Mouse (Mus musculus): ENCODE results near the gene Vps51.

Gene Vps51

DNA sequence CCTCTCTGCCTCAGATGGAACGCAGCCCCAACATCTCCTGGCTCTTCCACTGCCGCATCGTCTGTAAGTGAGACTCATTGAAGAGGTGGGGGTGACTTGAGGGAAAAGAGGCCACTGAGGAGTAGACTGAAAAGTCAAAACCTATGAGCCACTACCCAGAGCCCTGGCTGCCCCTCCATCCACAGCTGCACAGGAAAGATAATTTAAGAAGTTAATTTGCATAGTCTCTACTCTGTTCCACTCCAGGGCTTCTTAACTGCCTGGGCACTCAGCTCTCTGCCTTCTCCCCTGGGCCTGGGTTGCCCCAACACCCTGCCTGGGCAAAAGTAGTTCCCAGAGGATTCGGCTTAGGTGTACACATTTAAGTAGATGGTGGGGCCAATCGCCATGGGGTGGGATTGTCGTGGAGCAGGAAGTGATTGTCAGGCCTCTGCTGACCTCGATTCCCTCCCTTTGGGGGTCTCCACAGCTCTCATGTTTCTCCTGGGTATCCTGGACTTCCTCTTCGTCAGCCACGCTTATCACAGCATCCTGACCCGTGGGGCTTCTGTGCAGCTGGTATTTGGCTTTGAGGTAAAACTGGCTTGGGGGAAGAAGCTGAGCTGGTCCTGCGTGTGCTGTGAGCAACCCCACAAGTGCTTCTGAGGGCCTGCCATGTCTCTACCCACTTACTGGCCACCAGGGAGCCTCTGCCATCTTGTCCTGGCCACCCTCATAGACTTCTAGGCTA, 28.2 kb downstream of the Vps51 start:
- CTCF ChIA-PET, result interaction anchor here (0.5 kb wide), 1 partner anchor 192 kb away, joined by 3 read pairs; the partner anchor contains the start of gene Atg2a

DNA sequence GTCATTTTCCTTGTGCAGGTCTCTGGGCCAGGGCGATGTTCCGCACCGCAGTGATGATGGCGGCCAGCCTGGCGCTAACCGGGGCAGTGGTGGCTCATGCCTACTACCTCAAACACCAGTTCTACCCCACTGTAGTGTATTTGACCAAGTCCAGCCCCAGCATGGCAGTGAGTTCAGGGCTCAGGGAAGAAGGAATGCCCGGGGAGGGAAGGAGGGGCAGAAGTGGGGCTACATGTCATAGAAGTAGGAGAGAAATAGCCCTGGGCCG, 29.2 kb downstream of the Vps51 start:
- CTCF ChIA-PET, result interaction anchor here (0.7 kb wide), 1 partner anchor 34 kb away, joined by 4 read pairs; no protein-coding TSS in a partner anchor

DNA sequence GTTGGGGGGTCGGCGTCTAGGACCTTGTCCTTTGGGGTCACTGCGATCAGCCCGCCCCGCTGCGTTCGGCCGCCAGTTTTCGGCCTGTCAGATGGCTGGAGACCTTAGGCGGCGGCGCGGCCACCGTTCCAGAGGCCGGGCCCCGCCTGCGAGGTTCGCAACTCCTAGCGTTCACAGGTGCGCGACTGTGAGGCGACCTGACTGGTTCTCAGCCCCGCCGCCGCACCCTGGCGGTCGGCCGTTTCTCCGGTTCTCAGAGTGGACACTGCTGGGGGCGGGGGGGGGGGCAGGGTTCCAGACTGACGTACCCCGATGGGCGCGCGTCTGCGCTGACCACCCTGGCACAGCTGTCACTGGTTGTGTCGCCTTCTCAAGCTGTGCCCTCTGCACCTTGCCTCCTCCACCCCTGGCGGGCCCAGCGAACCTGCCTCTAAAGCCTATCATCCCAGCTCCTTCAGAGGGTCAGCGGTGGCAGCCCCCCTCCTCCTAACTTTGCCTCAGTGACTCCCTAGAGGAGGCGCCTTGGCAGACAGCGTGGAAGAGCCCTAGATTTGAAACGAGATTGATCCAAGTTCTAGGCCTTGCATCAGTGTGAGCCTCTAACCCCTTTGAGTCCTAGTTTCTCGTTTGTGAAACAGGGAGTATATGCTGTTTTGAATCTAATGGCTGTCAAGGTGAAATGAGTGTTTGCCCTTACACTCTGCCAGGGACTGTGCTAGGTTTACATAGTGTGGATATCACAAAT, 29.7 kb downstream of the Vps51 start:
- CTCF ChIA-PET, result interaction anchor here (0.7 to 1.5 kb wide), 2 partner anchors 21 to 34 kb away, joined by 3 to 4 read pairs; partner anchors contain the start of gene Tm7sf2

DNA sequence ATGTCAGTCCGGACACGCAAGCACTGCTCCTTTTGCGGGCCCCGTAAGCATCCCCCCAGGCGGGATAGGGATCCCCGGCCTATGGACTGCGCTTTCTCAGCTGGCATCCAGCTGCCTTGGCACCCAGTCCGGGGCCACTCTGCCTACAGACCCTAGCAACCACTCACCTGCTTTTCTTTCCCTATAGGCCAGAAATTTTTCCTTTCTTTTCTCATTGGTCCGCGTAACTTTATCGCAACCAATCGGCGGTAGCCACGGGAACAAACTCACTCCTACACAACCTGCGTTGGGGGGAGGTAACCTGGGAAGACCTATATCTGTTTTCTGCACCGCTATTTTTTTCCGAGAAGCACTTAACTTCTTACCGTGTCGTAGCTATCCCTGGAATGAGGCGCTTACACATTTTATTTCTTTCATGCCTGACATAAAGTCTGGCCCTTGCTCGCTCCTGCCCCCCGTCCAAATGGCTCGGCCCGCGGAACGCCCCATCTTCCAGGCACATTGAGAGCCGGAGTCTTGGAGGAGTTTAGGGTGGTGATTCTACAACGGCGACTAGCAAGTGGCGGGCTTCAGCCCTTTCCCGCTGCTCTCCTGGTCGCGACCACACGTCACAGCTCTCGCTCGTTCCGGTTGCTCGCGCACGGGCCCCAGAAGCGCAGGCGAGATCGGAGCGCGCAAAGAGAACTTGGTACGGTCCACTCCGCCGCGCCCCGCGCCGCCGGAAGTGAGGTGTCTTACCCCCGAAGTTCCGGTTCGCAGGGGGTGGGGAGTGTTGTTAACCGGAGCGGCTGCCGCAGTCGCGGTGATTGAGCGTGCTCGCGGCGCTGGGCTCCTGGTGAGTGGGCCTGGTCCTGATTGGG, 30.5 kb downstream of the Vps51 start, which contains the start of gene Syvn1:
TSS of gene Syvn1 (plus strand) at position 283 of the 860 bp plus-strand sequence.
- CTCF ChIA-PET, result interaction anchor here (0.6 to 1.5 kb wide), 5 partner anchors 22 to 558 kb away, joined by 3 to 12 read pairs (median 3); partner anchors contain the start of genes Capn1 and Tm7sf2

DNA sequence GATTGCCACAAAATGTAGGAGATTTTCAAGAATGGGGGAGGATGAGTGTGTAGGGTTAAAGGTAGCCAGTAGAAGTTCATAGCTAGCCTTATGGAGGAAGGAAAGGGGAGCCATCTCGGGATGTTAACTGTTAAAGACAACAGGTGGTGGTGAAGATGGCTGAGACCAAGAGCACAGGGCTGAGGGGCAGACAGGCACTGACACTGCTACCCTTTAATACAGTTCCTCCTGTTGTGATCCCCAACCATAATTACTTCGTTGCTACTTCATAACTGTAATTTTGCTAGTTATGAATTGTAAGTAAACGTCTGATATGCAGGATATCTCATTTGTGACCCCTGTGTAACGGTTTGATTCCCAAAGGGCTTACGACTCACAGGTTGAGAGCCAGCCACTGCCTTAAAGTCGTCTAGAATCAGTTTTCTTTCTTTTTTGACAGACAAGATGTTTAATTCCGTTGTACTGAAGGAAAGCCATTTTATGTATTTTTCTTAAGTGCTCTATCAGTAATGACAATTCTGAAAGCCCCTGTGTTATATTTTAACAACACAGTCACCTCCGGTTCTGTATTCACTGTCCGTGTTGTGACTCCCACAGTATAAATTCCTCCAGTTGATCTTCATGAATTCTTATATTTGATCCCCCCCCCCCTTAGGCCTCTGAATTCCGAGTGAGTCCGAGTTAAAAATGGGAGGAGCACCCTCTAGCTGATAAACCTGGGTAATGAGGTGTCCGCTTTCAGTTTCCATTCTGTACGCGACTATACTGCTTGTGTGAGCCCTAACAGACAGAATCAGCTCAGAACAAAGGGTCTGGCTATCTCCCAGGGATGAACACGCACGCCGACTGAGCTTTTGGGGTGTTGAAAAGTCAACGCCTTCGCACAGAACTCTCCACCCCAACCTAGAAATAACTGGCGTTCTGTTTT, 31.4 kb downstream of the Vps51 start:
- CTCF ChIA-PET, result interaction anchor here (0.6 to 1.5 kb wide), 4 partner anchors 22 to 557 kb away, joined by 3 to 12 read pairs (median 4); partner anchors contain the start of genes Capn1 and Tm7sf2

DNA sequence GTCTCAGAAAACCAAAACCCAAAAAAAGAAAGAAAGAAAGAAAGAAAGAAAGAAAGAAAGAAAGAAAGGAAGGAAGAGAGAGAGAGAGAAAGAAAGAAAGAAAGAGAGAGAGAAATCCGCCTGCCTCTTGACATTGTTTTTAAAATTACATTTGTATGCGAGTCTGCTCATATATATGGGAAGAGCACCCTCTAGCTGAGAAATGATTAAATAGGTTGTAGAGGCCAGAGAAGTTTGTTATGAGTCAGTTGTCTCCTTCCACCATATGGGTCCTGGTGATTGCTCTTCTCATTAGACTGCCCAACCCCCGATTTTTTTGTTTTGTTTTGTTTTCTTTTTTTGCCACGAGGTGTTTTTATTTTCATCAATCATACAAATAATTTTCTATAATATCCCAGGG, 32.9 kb downstream of the Vps51 start:
- CTCF ChIA-PET, result interaction anchor here (0.7 kb wide), 1 partner anchor 30 kb away, joined by 3 read pairs; no protein-coding TSS in a partner anchor

DNA sequence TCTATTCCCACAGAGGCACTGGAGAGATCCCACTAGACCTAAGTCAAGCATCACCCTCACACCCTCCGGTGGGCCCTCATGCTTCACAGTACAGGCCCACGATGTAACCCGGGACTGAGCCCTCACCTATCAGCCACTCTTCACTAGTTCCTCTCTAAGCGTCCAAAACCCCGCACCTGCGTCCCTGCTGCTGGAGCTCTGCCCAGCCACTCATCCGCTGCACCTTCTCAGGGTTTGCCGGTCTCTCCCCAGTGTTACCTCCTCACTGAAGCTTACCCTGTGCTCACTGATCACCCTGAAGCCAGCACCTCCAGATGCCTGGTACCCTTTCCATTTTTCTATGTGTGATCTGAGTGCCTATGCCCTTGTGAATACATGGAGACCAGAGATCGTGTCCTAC, 34.7 kb downstream of the Vps51 start:
- CTCF ChIA-PET, result interaction anchor here (0.9 to 1.1 kb wide), 2 partner anchors 11 to 77 kb away, joined by 3 read pairs; no protein-coding TSS in a partner anchor

DNA sequence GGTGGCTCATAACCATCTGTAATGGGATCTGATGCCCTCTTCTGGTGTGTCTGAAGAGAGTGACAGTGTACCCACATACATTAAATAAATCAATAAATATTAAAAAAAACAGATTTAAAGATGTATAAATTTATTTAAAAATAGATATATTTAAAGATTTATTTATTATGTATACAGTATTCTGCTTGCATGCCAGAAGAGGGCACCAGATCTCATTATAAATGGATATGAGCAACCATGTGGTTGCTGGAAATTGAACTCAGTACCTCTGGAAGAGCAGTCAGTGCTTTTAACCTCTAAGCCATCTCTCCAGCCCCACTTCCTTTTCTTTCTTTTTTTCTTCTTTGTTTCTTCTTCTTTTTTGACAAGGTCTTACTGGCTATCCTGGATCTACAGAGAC, 37.0 kb downstream of the Vps51 start:
- CTCF ChIA-PET, result interaction anchor here (0.7 kb wide), 1 partner anchor 74 kb away, joined by 3 read pairs; no protein-coding TSS in a partner anchor

DNA sequence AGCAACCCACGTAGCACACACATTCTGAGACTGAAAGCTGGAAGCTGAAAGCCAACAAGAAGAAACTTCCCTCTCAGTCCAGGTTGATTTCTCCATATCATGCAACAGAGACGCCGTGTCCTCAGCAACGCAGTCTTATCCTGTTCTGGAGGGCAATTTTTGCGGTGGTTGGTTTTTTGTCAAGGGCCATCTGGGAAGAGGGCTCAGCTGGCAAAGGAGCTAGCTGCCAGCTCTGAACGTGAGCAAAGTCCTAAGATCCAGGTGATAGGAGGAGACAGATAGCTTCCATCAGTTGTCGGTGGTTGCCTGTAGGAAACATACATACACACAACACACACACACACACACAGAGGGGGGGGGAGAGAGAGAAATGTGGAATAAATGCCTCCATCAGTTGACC, 38.7 kb downstream of the Vps51 start:
- CTCF ChIA-PET, result interaction anchor here (0.6 kb wide), 1 partner anchor 651 kb away, joined by 3 read pairs; no protein-coding TSS in a partner anchor

DNA sequence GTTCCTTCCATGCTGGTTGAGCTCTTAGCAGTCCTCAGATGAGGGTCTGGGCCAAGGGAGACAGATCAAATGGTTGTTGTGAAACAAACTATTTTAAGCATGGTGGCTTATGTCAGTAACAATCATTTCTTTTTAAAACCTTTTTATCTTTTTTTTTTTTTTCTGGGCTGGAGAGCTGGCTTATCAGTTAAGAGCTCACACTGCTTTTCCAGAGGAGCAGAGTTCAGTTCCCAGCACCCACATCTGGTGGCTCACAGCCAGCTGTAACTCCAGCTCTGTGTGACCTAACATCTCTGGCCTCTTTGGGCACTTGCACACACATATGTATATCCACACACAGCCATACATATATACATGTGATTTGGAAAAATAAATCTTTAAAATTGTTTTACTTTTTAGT, 39.3 kb downstream of the Vps51 start:
- CTCF ChIA-PET, result interaction anchor here (0.7 to 1.4 kb wide), 2 partner anchors 12 to 41 kb away, joined by 3 read pairs; no protein-coding TSS in a partner anchor

DNA sequence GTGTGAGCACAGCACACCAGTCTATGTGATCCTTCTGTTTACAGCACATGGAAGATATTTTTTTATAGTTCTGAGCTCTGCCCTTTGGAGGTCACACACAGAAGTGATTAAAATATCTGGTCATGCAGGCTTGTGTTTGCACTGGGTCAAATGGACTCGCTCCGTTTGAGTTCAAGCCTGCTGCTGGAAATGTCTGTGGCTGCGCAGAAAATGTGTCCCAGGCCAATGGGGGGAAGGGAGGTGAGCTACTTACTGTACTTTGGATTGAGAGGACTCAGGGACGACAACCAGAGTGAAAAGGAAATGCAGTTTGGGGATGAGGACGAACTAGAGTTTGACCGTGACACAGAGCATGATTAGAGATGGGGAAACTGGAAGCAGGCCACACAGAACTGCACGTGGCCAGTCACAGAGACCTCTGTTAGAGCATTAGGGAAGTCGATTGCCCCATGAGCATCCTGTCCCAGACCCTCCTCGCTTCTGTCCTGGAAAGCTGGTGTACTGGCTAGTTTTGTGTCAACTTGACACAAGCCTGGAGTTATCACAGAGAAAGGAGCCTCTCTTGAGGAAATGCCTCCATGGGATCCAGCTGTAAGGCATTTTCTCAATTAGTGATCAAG, 41.0 kb downstream of the Vps51 start:
- CTCF ChIA-PET, result no interaction called here

DNA sequence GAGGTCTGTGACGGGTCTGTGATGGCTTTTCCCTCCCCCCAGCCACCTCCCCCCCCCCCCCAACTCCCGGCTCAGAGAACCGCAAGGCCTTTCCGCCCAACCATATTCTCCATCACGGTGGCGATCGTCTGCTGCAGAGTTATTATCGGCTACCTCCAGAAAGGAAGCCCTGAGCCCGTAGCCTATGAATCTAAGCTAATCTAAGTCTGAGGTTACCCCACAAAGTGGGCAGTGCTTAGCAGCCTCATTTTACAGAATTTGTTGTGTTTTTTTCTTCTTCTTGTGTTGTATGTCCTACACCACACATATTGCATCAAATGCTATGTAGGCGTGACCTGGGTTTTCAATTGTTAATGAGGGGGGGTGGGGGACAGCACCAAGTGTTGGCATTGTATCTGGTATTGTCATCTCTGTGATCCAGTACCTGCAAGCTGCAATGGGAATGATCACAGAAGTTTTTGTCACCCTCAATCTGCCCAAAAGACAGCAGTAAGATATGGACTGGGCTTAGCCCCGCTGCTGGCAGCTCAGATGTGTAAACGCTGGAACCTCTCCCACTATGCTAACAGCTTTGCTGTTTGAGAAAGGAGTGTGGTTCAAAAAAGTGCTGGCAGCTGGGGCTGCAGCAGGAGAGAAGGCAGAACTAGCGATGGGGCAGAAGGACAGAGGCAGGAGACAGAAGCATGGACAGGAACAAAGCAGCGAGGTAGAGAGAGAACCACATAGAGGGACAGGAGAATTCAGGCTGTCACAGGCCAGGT, 46.3 kb downstream of the Vps51 start:
- CTCF ChIA-PET, result no interaction called here

DNA sequence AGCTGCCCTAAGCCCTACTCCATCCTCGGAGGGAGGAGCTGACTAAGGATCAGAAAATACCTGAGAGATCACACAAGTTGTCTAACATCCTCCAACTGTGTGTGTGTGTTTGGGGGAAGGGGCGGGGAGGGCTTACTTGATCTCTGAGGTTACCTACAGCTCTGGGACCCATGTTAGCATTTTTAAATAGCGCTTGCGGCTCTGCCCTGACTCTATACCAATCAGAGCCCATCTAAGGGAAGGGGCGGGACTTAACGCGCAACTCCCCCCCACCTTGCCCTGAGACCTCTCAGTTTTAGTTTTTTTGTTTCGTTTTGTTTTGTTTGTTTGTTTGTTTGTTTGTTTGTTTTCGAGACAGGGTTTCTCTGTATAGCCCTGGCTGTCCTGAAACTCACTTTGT, 47.6 kb downstream of the Vps51 start:
- CTCF ChIA-PET, result no interaction called here

DNA sequence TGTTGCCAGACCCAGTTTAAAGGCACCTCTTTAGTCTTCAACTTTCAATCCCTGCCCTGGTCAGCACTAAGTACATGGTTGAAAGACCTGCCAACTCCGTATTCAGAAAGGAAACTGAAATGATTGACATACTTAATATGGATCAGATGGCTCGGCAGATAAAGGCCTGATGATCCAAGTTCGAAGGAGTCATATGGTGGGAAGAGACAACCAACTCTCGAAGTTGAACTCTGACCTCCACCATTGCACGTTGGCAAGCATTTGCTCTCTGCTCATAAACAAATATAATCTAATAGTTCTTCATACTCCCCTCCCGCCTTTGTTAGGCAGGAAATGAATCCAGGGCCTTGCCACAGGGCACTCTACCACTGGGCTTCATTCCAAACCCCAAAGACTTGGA, 48.0 kb downstream of the Vps51 start:
- CTCF ChIA-PET, result no interaction called here

DNA sequence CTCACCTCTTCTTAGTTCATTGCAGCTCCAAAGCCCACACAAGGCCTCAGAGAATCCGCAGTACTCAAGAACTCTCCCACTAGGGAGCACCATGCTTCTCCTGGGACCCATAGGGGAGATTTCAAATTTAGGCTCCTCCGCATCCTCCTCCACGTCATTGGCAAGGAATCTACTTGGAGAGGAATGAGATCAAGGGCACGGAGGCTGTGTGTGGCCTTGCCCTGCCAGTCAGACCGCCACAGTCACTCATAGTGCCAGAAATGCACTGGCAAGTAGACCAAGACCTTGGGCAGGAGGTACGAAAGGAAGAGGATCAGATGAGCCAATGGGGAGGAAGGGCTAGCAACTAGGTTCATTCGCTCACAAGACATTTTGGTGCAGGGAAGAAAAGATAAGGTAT, 53.1 kb downstream of the Vps51 start:
- CTCF ChIA-PET, result no interaction called here

DNA sequence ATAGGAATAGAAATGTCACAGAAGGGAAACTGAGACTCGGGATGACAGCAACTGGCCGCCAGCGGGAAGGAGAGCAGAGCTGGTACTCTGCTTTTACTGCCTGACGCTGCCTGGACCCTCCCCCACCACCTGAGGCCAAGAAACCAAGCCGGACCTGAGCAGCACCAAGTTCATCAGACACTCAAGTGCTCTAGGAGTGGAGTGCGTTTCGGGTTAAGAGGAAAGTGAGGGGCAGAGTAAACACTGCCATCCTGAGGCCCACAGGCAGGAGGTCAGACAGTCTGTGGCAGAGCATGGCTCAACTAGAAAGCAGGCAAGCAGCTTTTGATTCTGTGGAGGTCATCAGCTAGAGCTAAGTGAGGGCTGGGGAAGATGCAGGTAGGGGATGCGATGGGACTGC, 54.0 kb downstream of the Vps51 start:
- CTCF ChIA-PET, result interaction anchor here (0.9 kb wide), 1 partner anchor 103 kb away, joined by 4 read pairs; no protein-coding TSS in a partner anchor

DNA sequence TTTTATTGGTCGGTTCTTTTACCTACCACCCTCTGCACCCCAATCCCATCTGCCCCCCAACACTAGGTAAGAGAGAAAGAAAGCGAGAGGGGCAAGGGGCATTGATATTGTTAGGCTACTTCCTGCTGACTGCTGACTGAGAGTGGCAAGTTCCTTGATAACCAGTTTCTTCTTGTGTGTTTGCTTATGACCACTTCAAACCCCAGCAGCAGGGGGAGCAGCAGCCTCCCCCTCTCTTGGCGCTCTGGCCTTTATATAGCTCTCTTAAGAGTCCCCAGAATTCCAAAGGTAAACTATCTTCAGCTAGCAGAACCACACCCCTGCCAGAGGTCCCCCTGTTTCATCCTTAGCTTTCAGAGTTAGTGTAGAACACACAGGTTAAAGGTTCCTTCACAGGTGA, 56.8 kb downstream of the Vps51 start:
- CTCF ChIA-PET, result interaction anchor here (0.6 kb wide), 1 partner anchor 52 kb away, joined by 3 read pairs; no protein-coding TSS in a partner anchor

DNA sequence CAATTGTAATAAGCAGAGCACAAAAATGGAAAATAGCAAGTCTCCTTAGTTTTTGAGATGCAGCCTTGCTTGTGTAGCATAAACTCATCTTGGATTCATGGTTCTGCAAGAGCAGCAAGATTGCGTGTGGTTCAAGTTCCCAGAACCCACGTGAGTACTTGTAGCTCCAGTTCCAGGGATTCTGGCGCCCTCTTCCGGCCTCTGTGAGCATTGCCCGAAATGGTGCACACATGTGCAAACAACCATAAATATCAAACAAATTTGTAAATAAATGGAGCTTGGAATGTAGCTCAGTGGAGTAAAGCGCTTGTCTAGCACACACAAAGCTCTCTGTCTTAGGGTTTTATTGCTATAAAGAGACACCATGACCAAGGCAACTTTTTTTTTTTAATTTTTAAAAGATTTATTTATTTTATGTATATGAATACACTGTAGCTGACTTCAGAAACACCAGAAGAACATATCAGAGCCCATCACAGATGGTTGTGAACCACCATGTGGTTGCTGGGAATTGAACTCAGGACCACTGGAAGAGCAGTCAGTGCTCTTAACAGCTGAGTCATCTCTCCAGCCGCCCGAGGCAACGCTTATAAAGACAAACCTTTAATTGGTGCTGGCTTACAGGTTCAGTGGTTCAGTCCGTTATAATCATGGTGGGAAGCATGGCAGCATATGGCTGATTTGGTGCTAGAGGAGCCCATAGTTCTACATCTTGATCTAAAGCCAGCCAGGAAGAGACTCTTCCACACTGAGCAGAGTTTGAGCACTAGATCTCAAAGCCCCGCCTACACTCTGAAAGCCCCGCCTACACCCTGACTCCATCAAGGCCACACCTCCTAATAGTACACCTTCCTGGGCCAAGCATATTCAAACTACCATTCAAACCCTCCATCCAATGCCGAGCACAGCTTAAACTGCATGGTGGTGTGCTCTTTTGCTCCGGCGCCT, 58.6 kb downstream of the Vps51 start:
- CTCF ChIA-PET, result interaction anchor here (0.7 to 1.0 kb wide), 2 partner anchors 52 to 60 kb away, joined by 4 to 23 read pairs; no protein-coding TSS in a partner anchor

Measured in spleen, embryonic (tissue).